Mouse (Mus musculus) heart, postnatal 0 days (tissue): Measurements from ENCODE around the gene Parp16. TPM values are rescaled to one million over a fixed set of nuclear protein-coding genes. Genes with fewer than 3 reads are reported as not detected.
"Not testable (repeated sequence)": the region's sequence is repeated elsewhere in the genome, so short reads cannot be mapped to it uniquely, and the experiment has no call there.

Source experiments
- ATAC-seq: fragments of 200-750 bp; cut with Nextera tagmentation; 2 replicates; pipeline ENCODE4 v1.8.0; 2017; ENCODE audit warnings: low read depth, moderate number of reproducible peaks, moderate library complexity; ENCODE audit not compliant: insufficient read depth
- DNase-seq: peaks from one replicate; pipeline ENCODE4 v3.0.0-alpha.2; 2016; ENCODE audit warnings: low spot score
- H3K27ac ChIP-seq: fragments of 300-500 bp; sonication (generic); 2 replicates; pipeline ENCODE4 v1.5.1; 2014; ENCODE audit warnings: low read depth, mild to moderate bottlenecking
- H3K27me3 ChIP-seq: fragments of 300-500 bp; sonication (generic); 2 replicates; pipeline ENCODE4 v1.6.1; 2014; ENCODE audit warnings: low read length, mixed read lengths; ENCODE audit not compliant: control insufficient read depth, insufficient read depth
- H3K36me3 ChIP-seq: fragments of 300-500 bp; sonication (generic); replicated peaks from 2 replicates; pipeline ENCODE4 v1.6.1; 2014; ENCODE audit warnings: low read length, mixed read lengths; ENCODE audit not compliant: control insufficient read depth, insufficient read depth
- H3K4me1 ChIP-seq: fragments of 300-500 bp; sonication (generic); 2 replicates; pipeline ENCODE4 v1.6.1; 2014; ENCODE audit warnings: antibody characterized with exemption; ENCODE audit not compliant: control insufficient read depth, insufficient read depth
- H3K4me2 ChIP-seq: fragments of 300-500 bp; sonication (generic); 2 replicates; pipeline ENCODE4 v1.6.1; 2014; ENCODE audit warnings: low read depth, mild to moderate bottlenecking, low read length, moderate library complexity
- H3K4me3 ChIP-seq: fragments of 300-500 bp; sonication (generic); 2 replicates; pipeline ENCODE4 v1.5.1; 2014; ENCODE audit warnings: low read depth, low read length
- H3K9ac ChIP-seq: fragments of 300-500 bp; sonication (generic); replicated peaks from 2 replicates; pipeline ENCODE4 v1.6.1; 2014; ENCODE audit warnings: low read depth, low read length, mixed read lengths
- H3K9me3 ChIP-seq: fragments of 300-500 bp; sonication (generic); replicated peaks from 2 replicates; pipeline ENCODE4 v1.6.1; 2016; ENCODE audit warnings: low read length; ENCODE audit not compliant: control insufficient read depth
- CTCF ChIP-seq: IDR thresholded peaks from 2 replicates; pipeline ENCODE4 v1.5.1; 2016; ENCODE audit warnings: antibody characterized with exemption, control low read depth, low read depth
- EP300 ChIP-seq: IDR thresholded peaks from 2 replicates; pipeline ENCODE4 v1.6.1; 2016; ENCODE audit warnings: antibody characterized with exemption, low read depth
- WGBS: fragments of 180-500 bp; shearing (Covaris S2); extraction: QIAGEN DNeasy Blood & Tissue Kit; methylation state at CpG from one replicate; pipeline ENCODE4 v1.1.7; 2014; 5-methylcytosine and 5-hydroxymethylcytosine counted together
- polyA plus RNA-seq: library from polyadenylated mRNA; unstranded; fragments of >200 nt; fragmentation: Nextera tagmentation; extraction: Ambion mirVana; gene quantifications from 2 replicates; pipeline ENCODE4 v1.2.1, GENCODE M21; 2015
- total RNA-seq: library from RNA; depleted of rRNA; stranded (reverse); fragments of >200 nt; gene quantifications from 2 replicates; pipeline ENCODE4 v1.2.3, GENCODE M21; 2014; ENCODE audit warnings: low replicate concordance

The Parp16 gene
- total and polyA plus RNA-seq, 2 experiments from 2014 or later: 1.8 to 5.7 TPM

- Histone ChIP-seq H3K9ac (peak overlapping the region; percentile 45), H3K9me3 (no peaks in the 10 kb centered on the region), H3K27me3 (no peaks in the 10 kb centered on the region), H3K27ac (peak overlapping the region; percentile 33), H3K36me3 (no peaks in the 10 kb centered on the region), H3K4me2 (peak overlapping the region; percentile 55), H3K4me1 (no peaks in the 10 kb centered on the region), H3K4me3 (peak overlapping the region; percentile 33)
- no peak for ATAC-seq
- no peak for DNase-seq
- TF ChIP-seq CTCF: no peak
- no peak for TF ChIP-seq EP300
- WGBS: 27% methylated on average over 11 of the region's 11 CpGs
Measured at GRCm38 (mm10) chr9:65202165-65202754, 7.1 kb downstream of the Parp16 start.

DNA sequence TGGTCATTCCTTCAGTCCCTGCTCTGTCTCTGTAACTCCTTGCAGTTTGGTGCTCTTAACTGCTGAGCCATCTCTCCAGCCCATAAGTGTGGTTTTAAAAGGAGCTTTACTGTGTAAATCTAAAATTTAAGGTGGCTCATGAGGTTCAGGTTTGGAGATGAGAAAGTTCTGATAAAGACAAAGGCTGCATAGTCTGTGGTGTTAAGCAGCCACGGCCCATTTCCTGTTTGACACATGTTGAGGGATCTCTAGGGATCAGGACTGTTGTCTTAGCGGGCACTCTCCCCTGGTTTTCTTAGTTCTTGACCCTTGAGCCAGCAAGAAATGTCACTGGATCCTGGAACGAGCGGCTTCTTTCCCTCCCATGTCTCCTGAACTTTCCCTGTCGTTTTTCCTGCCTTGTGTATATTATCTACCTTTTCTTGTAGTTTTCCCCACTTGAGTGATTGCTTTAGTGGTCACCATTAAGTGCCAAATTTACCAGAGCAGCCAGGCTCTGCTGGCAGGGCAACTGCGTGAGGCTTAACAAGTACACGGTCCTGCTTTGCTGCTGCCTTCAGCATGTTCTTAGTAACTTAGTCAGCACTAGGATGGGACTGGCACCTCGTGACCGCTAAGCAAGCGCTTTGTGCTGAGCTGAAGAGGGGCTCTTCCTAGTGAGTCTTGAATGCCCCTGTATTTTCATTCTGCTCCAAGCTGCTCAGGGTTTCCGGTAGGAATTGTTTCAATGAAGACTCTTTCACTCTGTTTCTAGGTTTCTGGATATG is 10.1 kb downstream of the Parp16 start:
- Histone ChIP-seq H3K4me2 (no peak overlapping the region), H3K36me3 (no peaks in the 10 kb centered on the region), H3K9me3 (no peaks in the 10 kb centered on the region), H3K27ac (no peak overlapping the region), H3K9ac (no peak overlapping the region), H3K4me3 (no peak overlapping the region), H3K4me1 (no peaks in the 10 kb centered on the region), H3K27me3 (no peaks in the 10 kb centered on the region)
- ATAC-seq: no peak
- DNase-seq: no peak
- WGBS: 56% methylated on average over 11 of the region's 11 CpGs
- TF ChIP-seq EP300 (no peak), CTCF (no peak)

DNA sequence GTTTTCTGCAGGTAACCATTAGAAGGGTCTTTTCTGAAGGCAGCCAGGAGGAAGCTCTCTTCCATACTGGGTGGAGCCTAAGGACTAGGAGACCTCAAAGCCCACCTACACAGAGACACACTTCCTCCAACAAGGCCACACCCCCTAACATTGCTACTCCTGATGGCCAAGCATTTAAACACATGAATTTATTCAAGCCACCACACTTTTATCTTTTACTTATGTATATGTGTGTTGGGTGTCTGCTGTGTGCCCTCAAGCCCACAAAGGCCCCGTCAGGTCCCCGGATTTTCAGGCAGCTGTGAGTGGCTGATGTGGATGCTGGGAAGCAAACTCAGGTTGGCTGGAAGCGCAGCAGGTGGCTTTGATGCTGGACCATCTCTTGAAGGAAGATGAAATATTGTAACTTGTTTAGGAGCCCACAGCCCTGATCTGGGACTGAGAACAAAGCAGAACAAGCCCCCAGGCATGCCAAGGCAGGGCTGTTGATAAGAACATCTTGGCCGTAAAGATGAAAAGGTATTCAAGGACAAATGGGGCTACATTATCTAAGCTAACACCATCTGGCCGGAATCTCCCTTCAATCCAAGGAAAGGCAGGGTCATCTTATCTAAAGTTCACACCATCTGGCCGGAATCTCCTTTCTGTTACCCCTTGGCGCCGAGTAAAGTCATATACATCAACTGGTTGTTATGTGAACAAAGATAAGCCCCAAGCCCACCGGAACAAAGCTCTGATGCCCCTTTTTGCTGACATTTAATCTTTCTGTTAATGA is 12.1 kb downstream of the Parp16 start:
- H3K4me1 ChIP-seq, H3K27ac ChIP-seq, H3K4me2 ChIP-seq, H3K9me3 ChIP-seq, H3K4me3 ChIP-seq, ATAC-seq, DNase-seq, H3K36me3 ChIP-seq, H3K27me3 ChIP-seq, H3K9ac ChIP-seq: not testable (repeated sequence)
- 73% methylated on average over 9 of the region's 9 CpGs for WGBS

GRCm38 (mm10) chr9:65208293-65209179 is 13.4 kb downstream of the Parp16 start:
- H3K27ac ChIP-seq: no peak overlapping the region
- no peak for DNase-seq
- H3K36me3 ChIP-seq: no peaks in the 10 kb centered on the region
- no peak for ATAC-seq
- H3K4me1 ChIP-seq: no peaks in the 10 kb centered on the region
- TF ChIP-seq EP300 (no peak), CTCF (no peak)
- no peak overlapping the region for H3K4me2 ChIP-seq
- H3K9me3 ChIP-seq: no peaks in the 10 kb centered on the region
- H3K27me3 ChIP-seq: no peaks in the 10 kb centered on the region
- 86% methylated on average over 32 of the region's 32 CpGs for WGBS
- no peak overlapping the region for H3K4me3 ChIP-seq
- H3K9ac ChIP-seq: no peak overlapping the region

DNA sequence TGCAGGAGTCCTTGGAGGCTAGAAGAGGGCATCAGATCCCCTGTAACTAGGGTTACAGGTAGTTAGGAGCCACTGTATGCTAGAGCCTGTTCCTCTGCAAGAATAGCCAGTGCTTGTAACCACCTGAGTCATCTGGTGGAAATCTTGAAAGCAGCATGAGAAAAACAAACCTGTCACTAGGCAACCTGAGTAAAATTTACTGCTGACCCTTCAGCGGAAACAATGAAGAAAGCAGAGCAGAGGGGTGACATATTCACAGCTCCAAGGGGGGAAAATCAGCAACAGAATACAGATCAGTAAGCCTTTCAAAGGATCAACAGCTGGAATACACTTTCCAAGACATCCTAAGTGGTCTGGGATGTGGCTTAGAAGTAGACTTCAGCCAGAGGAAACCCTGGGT is 16.4 kb downstream of the Parp16 start:
- Histone ChIP-seq H3K36me3 (no peaks in the 10 kb centered on the region), H3K9me3 (no peaks in the 10 kb centered on the region), H3K4me1 (no peaks in the 10 kb centered on the region), H3K9ac (no peak overlapping the region), H3K27ac (no peak overlapping the region), H3K4me3 (no peak overlapping the region), H3K27me3 (no peaks in the 10 kb centered on the region), H3K4me2 (no peak overlapping the region)
- ATAC-seq (no peak), DNase-seq (no peak)
- WGBS: 46% methylated on average over 1 of the region's 1 CpGs
- no peak for TF ChIP-seq EP300
- TF ChIP-seq CTCF: no peak
